Mouse (Mus musculus): ENCODE measurements around the gene Nell2. TPM values are rescaled to one million over a fixed set of nuclear protein-coding genes. Genes with fewer than 3 reads are reported as not detected.

The Nell2 gene
- polyA plus RNA-seq, 1 experiment: 0.30 TPM

DNA sequence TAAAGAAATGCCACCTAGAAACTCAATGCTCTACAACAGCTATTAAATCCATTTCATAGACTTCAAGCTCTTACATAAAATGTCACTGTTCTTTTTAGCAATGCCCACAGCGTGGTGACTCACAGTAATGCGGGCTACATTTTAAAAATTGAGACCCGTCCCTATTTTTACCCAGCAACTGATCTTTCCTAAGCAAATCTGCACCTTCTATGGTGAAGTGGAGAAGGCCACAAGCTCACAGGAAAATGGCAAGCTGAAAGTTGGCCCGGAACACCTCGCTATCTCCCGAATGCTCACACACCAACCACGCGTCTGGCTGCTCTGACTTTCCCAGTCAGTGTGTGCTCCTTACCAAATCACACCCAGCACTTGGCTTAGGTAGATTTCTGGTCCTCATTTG is 98.4 kb downstream of the Nell2 start:
- TF ChIP-seq CTCF (IDR thresholded peaks at IDR 0.05; ENCODE audit: insufficient read depth, low read length) (no peak), POLR2A (IDR thresholded peaks at IDR 0.05; ENCODE audit: borderline replicate concordance, extremely low read depth, low read depth, low read length) (no peak)
- Histone ChIP-seq H3K4me1 (ENCODE audit: control insufficient read depth, insufficient read depth, low read length) (no peaks in the 10 kb centered on the region), H3K4me3 (replicated peaks; ENCODE audit: extremely low read depth, low read depth, low read length) (no peak overlapping the region)
- DNase-seq: no peak
- 90% methylated on average over 8 of the region's 8 CpGs for WGBS

GRCm38 (mm10) chr15:95428003-95428663 is 100.2 kb downstream of the Nell2 start:
- DNase-seq: no peak
- H3K4me3 ChIP-seq (replicated peaks; ENCODE audit: extremely low read depth, low read depth, low read length): no peak overlapping the region
- WGBS: 71% methylated on average over 7 of the region's 7 CpGs
- no peak for TF ChIP-seq CTCF (IDR thresholded peaks at IDR 0.05; ENCODE audit: insufficient read depth, low read length)
- no peak for TF ChIP-seq POLR2A (IDR thresholded peaks at IDR 0.05; ENCODE audit: borderline replicate concordance, extremely low read depth, low read depth, low read length)
- H3K4me1 ChIP-seq (ENCODE audit: control insufficient read depth, insufficient read depth, low read length): no peaks in the 10 kb centered on the region

- WGBS: 77% methylated on average over 7 of the region's 7 CpGs
- no peak overlapping the region for H3K4me3 ChIP-seq (replicated peaks; ENCODE audit: extremely low read depth, low read depth, low read length)
- no peaks in the 10 kb centered on the region for H3K4me1 ChIP-seq (ENCODE audit: control insufficient read depth, insufficient read depth, low read length)
- TF ChIP-seq POLR2A (IDR thresholded peaks at IDR 0.05; ENCODE audit: borderline replicate concordance, extremely low read depth, low read depth, low read length): no peak
- TF ChIP-seq CTCF (IDR thresholded peaks at IDR 0.05; ENCODE audit: insufficient read depth, low read length): no peak
- DNase-seq: no peak
These were observed 103.3 kb downstream of the Nell2 start for GRCm38 (mm10) chr15:95425085-95425484.

DNA sequence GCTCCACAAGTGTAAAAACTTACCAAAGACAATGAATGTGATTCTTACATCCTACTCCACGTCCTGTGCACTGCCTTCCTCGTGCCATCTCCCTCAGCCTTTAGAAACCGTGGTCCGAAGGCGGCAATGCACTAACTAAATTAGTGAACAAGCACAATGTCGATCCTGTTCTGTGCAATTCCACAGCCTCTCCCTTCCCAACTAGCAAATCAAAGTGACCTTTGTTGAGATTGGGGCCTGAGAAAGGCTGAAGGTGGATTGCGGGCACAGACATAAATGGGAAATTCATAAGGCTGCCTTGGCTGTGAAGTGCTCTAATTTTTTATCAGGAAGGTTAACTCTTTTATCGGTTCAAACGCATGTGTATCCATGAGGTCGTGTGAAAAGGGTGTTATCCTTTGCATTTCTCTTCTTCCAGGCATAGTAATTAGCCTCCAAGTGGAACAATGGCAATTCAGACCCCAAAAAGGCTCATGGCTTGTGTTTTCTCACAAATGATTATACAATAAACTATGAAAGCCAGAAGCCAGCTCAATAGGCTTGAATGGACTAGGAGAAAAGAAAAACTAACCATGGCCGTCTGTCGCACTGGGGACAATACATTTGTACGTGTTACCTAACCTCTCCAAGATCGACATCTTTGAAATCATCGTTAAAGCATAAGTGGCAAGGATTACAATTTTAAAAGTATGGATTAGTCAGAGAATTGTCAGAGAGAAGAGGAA is 106.0 kb downstream of the Nell2 start:
- 87% methylated on average over 15 of the region's 15 CpGs for WGBS
- Histone ChIP-seq H3K4me3 (replicated peaks; ENCODE audit: extremely low read depth, low read depth, low read length) (no peak overlapping the region), H3K4me1 (ENCODE audit: control insufficient read depth, insufficient read depth, low read length) (no peaks in the 10 kb centered on the region)
- no peak for TF ChIP-seq CTCF (IDR thresholded peaks at IDR 0.05; ENCODE audit: insufficient read depth, low read length)
- TF ChIP-seq POLR2A (IDR thresholded peaks at IDR 0.05; ENCODE audit: borderline replicate concordance, extremely low read depth, low read depth, low read length): no peak
- no peak for DNase-seq

- no peak for TF ChIP-seq CTCF (IDR thresholded peaks at IDR 0.05; ENCODE audit: insufficient read depth, low read length)
- no peak for TF ChIP-seq POLR2A (IDR thresholded peaks at IDR 0.05; ENCODE audit: borderline replicate concordance, extremely low read depth, low read depth, low read length)
- H3K4me3 ChIP-seq (replicated peaks; ENCODE audit: extremely low read depth, low read depth, low read length): no peak overlapping the region
- no peak for DNase-seq
- H3K4me1 ChIP-seq (ENCODE audit: control insufficient read depth, insufficient read depth, low read length): no peaks in the 10 kb centered on the region
- WGBS: 74% methylated on average over 4 of the region's 4 CpGs
These were observed 109.7 kb downstream of the Nell2 start for GRCm38 (mm10) chr15:95418641-95419040.

- H3K4me1 ChIP-seq (ENCODE audit: control insufficient read depth, insufficient read depth, low read length): no peaks in the 10 kb centered on the region
- TF ChIP-seq CTCF (IDR thresholded peaks at IDR 0.05; ENCODE audit: insufficient read depth, low read length) (no peak), POLR2A (IDR thresholded peaks at IDR 0.05; ENCODE audit: borderline replicate concordance, extremely low read depth, low read depth, low read length) (no peak)
- H3K4me3 ChIP-seq (replicated peaks; ENCODE audit: extremely low read depth, low read depth, low read length): no peak overlapping the region
- WGBS: 57% methylated on average over 5 of the region's 5 CpGs
- DNase-seq: no peak
These were observed 116.2 kb downstream of the Nell2 start for GRCm38 (mm10) chr15:95411949-95412741.

- Histone ChIP-seq H3K4me1 (ENCODE audit: control insufficient read depth, insufficient read depth, low read length) (no peaks in the 10 kb centered on the region), H3K4me3 (replicated peaks; ENCODE audit: extremely low read depth, low read depth, low read length) (no peak overlapping the region)
- WGBS: 77% methylated on average over 11 of the region's 11 CpGs
- no peak for DNase-seq
- no peak for TF ChIP-seq POLR2A (IDR thresholded peaks at IDR 0.05; ENCODE audit: borderline replicate concordance, extremely low read depth, low read depth, low read length)
- TF ChIP-seq CTCF (IDR thresholded peaks at IDR 0.05; ENCODE audit: insufficient read depth, low read length): no peak
These were observed 118.0 kb downstream of the Nell2 start for GRCm38 (mm10) chr15:95410213-95410843.

DNA sequence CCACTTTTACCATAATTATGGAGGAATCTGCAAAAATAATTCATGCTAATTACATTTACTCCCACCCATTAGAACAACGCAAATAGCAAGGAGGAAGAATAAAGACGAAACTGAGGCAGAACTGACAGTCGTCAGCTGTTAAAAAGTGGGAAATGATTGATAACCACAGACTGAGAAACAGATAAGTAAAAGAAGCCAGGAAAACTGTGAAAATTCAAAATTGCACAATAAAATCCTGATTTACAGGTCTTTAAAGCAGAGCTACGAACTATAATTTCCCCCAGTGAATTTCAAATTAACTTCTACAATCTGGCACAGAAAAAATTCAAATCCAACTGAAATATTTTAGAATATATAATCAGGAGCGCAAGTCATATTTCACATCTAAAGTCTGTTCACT is 138.0 kb downstream of the Nell2 start:
- H3K4me1 ChIP-seq (ENCODE audit: control insufficient read depth, insufficient read depth, low read length): no peaks in the 10 kb centered on the region
- no peak overlapping the region for H3K4me3 ChIP-seq (replicated peaks; ENCODE audit: extremely low read depth, low read depth, low read length)
- TF ChIP-seq POLR2A (IDR thresholded peaks at IDR 0.05; ENCODE audit: borderline replicate concordance, extremely low read depth, low read depth, low read length): no peak
- no peak for TF ChIP-seq CTCF (IDR thresholded peaks at IDR 0.05; ENCODE audit: insufficient read depth, low read length)
- 75% methylated on average over 5 of the region's 5 CpGs for WGBS
- DNase-seq: no peak

- TF ChIP-seq CTCF (IDR thresholded peaks at IDR 0.05; ENCODE audit: insufficient read depth, low read length) (no peak), POLR2A (IDR thresholded peaks at IDR 0.05; ENCODE audit: borderline replicate concordance, extremely low read depth, low read depth, low read length) (no peak)
- Histone ChIP-seq H3K4me1 (ENCODE audit: control insufficient read depth, insufficient read depth, low read length) (no peaks in the 10 kb centered on the region), H3K4me3 (replicated peaks; ENCODE audit: extremely low read depth, low read depth, low read length) (no peak overlapping the region)
- DNase-seq: no peak
- WGBS: 69% methylated on average over 4 of the region's 4 CpGs
These were observed 139.4 kb downstream of the Nell2 start for GRCm38 (mm10) chr15:95388950-95389349.
